Mouse (Mus musculus): ENCODE measurements around the gene Tvp23a.
A peak's percentile ranks its signal among the peaks of the same experiment; 100 is the strongest.

Tvp23a gene

DNA sequence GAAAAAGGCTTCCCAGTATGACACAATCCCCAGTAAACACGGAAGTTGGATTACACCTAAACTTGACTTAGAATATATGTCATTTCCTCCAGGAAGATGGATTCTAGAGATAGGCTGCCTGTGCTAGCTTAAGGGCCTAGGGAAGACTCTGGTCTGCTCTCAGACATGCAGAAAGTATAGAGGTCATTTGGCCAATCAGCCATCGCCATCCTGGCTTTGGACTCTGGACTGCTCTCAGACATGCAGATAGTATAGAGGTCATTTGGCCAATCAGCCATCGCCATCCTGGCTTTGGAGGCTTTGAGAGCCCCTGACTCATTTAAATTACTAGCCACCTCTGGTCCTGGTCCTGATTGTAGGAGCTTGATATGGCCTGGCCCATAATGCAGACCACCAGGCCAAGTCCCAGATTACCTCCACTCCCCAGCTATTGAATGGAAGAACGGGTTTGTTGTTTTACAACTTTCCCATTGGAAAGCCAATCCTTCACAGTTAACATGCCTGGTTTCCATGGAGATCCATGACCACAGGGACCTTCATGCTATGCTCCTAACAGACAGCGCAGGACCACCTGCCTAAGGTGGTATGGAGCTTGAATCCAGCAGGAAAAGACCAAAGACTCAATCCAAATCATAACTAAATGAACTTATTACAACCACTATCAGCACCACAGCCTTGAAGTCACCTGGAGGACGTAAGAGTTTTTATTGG is 6.9 kb upstream of the Tvp23a start:
- no peak for DNase-seq (ENCODE audit: low read depth, low spot score)

DNA sequence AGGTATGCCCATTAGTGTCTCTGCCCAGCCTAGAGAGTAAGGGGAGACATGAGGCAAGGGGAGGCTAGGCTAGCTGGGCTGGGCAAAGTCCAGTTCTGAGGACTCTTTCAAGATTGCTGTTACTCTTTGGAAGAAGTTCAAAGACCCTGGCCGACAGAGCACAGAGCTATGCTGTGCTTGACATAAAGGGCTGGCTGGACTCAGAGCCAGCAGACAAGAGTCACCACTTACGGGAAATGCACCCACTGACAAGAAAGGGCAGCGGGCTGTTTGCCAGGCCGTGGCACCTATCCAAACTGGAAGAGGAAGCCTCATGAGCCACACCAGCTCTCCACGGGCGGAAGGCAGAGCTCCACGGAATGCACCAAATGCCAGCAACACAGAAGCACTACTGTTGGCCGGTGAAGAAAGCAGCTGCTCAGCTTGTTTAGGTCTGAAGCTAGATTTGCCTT is 5.3 kb upstream of the Tvp23a start:
- DNase-seq (ENCODE audit: low read depth, low spot score), result peak; percentile 77

DNA sequence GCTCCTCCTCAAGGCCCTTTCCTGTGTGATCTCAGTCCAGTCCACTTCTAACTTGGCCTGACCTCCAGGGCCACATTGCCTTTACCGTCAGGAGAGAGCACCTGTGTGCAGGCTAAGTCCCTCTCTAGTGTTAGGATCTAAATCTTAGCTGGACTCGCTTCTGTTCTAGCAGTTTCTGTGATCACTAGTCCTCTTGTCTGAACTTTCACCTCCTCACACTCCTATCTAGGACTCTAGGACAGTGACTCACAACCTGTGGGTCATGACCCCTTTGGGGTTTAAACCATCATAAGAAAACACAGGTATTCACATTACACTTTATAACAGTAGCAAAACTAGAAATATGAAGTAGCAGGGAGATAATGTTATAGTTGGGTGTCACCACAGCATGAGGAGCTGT is 4.7 kb upstream of the Tvp23a start:
- DNase-seq (ENCODE audit: low read depth, low spot score), result no peak

DNA sequence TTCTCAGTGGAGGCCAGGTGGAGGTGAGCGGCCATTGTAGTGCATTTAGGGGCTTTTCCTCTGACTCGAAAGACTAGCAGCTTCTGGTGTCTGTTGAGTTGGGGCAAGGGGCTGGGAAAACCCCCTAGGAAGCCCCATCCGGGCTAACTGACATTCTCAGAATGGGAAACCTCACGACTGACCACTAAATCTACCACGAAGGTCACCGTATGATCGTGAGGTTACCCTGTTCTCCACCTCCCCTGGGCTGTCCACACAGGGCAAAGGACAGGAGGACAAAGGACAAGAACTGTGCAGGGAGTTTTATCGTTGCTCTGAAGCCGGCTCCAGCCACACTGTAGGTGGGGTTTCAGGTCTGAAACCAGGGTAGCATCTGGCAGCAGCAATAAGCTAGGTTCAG is 1.8 kb upstream of the Tvp23a start:
- no peak for DNase-seq (ENCODE audit: low read depth, low spot score)

DNA sequence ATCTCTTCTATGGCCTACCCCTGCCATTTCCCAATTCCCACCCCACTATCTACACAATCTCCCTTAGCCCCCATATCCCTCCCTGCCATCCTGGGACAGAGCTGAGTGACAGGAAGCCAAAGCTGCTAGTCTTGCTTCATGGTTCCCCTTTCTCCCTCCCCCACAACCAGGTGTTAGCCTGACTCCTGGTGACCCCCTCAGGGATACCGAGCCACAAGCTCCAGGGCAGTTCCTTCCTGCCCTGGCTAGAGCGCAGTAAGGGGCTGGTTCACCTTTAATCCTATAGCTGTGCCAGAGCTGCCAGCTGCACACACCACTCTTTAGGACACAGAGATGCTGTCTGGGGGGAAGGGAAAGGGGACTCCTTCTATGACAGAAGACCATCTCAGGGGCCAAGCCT is 619 bp upstream of the Tvp23a start:
- DNase-seq (ENCODE audit: low read depth, low spot score), result no peak

DNA sequence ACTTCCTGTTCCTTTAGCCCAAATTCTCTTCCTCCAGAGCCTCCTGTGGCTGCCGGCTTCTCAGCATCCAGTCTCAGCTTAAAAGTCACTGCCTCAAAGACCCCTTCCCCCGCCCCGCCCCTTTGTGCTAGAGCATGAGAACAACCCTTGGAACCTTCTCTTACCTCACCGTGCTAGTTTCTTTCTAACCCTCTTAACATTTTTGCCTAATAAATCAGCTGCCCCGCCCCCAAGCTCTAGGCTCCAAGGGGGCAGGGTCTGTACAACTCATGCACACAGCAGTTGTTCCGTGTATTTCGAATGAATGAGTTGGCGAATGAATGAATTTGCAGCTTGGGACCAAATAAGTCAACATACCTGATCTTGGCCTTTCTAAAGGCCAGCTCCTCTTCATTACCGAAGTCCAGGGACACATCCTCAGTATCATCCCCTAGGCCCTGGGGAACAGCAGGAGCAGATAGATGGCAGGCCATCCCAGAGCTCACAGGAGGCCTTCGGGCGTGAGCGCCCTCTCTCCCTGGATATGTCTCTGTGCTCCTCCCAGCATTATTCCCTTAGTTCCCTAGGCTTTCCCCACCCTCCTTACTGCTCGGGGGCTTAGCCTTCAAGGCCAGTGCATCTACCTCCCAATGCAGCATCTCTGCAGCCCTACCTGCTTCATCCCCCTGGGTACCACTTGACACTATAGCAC is 444 bp downstream of the Tvp23a start:
- peak; percentile 56 for DNase-seq (ENCODE audit: low read depth, low spot score)

DNA sequence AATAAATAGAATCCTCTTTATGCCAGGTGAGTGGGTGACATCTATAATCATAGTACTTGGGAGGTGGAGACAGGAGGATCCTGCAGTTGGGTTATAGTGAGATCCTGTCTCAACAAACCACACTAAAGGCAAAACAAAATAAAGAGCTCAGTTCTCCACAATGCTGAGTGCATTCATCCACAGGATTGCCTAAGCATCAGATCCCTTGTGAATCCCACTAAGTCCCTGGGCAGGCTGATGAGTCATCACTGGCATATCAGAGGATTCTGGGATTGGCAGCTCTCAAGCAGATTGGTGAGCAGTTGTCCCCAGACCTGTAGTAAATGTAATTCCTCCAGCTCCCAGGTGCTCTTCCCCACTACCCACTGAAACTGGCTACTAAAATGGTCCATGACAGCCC is 3.4 kb downstream of the Tvp23a start:
- DNase-seq (ENCODE audit: low read depth, low spot score), result peak; percentile 81

DNA sequence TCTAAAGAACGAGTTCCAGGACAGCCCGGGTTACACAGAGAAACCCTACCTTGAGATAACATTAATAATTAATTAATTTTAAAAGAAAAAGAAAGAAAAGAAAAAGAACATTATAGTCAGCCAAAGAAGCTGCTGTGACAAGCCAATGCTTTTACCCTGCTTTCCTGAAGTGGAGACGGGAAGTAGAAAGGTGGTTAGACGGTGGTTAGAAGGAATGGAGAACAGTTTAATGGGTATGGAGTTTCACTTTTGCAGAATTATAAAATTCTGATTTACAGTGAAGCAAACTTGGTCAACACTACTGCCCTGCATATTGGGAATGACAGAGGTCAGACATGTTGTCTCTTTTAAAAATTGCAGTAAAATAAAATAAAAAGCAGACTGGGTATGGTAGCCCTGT is 5.4 kb downstream of the Tvp23a start:
- DNase-seq (ENCODE audit: low read depth, low spot score), result no peak

DNA sequence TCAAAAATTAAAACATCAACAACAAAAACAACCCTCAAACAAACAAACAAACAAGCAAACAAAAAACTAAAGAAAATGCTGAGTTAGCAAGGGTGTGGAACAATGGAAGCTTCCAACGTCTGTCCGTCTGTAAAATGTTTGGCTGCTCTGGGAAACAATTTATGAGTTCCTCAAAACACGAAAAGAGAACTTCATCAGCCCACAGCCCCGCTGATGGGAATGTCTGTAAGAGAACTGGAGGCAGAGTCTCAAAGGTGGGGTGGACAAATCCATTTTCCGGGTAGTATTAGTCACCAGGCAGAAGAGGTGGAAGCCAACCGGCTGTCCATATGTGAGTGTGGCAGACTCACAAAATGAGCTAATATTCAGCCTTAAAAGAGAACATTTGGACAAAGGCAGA is 5.8 kb downstream of the Tvp23a start:
- no peak for DNase-seq (ENCODE audit: low read depth, low spot score)

DNA sequence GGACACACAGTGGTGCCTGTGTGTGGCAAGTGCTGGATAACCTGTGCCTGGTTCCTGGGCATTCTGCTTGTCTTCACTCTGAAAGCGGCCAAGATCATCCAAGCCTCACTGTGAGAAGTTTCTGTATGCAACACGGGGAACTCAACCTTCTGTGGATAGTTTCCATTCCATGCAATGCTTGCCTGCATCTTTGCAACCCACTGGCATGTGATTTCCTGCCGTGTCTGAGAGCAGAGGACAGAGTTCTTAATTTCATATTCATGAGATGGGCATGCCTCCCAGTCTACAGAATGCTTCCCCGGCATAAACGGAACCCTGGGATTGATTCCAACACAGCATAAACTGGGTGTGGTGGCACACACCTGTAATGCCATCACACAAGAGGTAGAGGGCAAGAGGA is 9.1 kb downstream of the Tvp23a start:
- no peak for DNase-seq (ENCODE audit: low read depth, low spot score)

DNA sequence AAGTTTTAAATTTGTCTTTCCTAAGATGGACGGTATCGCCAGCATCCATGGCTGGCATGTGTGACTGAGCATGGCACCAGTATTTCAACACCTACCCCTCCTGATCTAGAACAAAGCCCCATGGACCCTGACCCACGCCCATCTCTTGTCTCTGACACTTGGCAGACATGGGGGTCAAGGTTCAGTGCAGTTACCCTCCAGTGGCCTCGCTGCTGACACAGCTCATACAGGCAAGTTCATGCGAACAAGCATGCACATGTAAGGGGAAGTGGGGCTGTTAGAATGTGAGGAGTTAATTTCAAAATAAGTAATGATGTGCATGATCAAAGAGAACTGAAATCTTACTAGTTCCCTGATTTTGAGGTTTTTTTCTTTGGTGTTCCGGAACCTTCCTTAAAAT is 11.0 kb downstream of the Tvp23a start:
- no peak for DNase-seq (ENCODE audit: low read depth, low spot score)

DNA sequence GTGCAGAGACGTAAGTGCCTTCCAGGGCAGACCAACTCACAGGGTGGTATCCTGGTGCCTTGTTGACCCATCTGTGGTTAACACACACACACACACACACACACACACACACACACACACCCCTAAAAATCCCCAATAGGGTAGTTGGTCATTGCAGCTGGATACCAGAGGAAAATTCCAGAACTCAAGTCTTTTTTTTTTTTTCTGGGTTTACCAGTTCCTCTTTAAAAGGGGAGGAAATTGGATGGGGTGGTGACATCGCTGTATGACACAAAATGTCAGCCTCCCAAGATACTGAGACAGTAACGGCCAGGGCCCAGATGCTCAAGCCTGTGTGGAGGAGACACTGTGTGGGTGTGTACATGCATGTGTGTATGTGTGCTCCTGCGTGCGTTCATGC is 13.8 kb downstream of the Tvp23a start:
- no peak for DNase-seq (ENCODE audit: low read depth, low spot score)

DNA sequence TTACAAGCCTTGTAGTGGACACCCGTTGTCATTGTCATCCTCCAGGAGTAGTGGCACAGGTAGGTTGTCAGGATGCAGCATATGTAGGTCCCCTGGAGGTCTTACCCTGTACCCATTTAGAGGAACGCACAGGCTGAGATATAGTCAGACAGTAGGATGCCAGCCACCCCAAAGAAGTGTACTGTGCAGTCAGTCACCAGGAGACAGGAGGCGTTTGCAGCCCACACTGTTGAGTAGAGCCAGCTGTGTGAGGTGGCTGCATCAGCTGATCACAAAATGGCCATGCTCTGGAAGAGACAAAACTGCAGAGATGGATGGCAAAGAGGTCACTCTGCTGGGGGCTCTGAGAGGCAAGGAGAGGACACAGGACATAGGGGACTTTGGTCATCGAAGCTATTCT is 14.8 kb downstream of the Tvp23a start:
- DNase-seq (ENCODE audit: low read depth, low spot score), result no peak

DNA sequence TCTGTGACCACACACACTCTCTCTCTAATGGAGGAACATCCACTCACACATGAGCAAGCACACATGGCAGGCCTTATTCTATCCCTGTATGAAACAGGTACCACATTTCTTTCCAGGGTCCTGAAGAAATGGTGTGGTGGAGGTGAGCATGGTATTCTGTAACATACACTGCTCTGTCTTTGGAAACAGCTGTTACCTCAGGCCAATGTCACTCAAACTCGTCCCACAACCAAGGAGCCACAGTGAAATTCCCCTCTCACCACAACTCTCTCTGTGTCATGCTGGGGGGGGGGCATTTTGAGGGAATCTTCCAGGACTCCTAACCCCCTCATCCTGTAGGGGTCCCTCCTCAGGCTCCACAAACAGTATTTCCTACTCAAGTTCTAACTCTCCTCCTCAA is 15.3 kb downstream of the Tvp23a start:
- no peak for DNase-seq (ENCODE audit: low read depth, low spot score)

DNA sequence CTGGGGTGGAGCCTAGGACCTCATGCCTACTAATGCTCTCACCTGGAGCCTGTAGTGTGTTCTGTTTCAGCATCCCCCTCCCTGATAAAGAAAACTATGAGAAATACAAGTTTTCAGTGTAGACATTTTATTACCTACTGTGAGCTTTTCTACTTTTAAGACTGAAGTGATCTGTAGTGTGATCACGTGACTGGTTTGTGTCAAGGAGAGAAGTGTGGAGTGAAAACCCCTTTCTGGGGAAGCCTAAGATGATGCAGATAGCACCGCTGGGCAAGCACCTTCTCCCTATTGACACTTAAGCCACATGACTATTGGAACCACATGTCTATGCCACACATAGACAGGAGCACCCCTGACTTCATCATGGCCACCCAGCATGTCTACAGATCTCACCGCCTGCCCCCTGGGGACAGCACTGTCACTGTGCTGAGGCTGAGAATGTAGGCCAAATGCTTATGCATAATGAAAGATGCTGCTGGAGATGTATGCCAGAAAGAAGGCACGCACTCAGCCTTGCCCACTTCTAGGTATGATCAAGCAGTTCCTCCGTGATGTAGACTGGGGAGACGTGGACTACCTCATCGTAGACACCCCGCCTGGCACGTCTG is 26.6 kb downstream of the Tvp23a start:
- DNase-seq (ENCODE audit: low read depth, low spot score), result no peak

DNA sequence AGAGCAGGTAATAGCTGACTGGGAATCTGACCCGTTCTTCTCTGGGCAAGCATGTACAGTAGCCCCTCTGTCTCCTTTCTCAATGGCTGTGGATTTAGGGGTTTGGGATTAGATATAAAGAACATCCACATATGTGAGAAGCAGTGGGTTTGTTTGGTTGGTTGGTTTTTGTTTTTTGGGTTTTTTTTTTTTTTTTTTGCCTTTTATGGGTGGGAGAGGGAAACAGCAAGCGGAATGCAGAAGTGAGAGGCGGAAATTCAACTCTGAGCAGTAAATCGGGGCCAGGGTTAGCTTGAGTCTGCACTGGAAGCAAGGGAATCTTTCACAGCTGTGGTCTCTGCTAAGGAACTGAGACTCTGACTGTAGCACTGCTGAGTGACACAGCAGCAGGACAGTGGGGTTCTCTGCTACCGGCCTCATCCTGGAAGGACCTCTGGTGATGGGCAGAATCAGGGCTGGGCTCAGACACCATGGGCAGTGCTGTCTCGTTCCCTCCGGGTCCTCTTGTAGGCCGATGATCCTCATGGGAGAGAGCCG is 29.4 kb downstream of the Tvp23a start:
- no peak for DNase-seq (ENCODE audit: low read depth, low spot score)

DNA sequence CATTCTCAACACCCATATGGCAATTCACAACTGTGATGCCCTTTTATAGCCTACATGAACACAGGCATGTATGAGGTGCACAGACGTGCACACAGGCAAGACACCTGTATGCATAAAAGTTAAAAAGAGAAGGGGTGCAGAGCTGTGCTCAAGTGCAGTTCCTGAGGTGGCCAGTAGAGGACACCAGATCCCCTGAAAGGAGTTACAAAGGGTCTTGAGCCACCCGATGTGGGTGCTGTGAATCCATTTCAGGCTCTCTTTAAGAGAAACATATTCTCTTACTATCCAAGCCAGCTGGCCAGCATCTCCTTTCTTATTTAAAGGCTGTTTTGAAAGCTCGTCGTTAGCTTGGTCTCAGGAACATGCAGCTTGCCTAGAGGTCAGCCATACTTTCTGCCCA is 30.3 kb downstream of the Tvp23a start:
- peak; percentile 35 for DNase-seq (ENCODE audit: low read depth, low spot score)

DNA sequence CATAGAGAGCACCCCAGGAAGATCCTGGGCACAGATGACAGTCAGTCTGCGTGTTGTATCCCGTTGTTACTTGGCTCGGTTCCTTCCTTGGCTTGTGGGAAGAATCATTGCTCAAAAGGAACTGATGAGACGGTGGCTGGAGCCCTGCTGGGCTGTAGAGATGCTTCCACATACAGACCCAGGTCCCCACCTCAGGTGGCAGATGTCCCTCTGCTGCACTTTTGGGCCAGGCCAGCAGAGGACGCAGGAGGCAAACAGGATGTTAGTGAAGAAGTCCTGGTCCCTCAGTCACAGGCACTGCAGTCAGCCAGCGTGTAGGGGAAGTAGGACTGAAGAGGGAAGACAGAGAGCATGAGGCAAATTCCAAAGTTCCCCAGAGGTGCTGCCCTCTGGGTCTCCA is 31.2 kb downstream of the Tvp23a start:
- no peak for DNase-seq (ENCODE audit: low read depth, low spot score)

DNA sequence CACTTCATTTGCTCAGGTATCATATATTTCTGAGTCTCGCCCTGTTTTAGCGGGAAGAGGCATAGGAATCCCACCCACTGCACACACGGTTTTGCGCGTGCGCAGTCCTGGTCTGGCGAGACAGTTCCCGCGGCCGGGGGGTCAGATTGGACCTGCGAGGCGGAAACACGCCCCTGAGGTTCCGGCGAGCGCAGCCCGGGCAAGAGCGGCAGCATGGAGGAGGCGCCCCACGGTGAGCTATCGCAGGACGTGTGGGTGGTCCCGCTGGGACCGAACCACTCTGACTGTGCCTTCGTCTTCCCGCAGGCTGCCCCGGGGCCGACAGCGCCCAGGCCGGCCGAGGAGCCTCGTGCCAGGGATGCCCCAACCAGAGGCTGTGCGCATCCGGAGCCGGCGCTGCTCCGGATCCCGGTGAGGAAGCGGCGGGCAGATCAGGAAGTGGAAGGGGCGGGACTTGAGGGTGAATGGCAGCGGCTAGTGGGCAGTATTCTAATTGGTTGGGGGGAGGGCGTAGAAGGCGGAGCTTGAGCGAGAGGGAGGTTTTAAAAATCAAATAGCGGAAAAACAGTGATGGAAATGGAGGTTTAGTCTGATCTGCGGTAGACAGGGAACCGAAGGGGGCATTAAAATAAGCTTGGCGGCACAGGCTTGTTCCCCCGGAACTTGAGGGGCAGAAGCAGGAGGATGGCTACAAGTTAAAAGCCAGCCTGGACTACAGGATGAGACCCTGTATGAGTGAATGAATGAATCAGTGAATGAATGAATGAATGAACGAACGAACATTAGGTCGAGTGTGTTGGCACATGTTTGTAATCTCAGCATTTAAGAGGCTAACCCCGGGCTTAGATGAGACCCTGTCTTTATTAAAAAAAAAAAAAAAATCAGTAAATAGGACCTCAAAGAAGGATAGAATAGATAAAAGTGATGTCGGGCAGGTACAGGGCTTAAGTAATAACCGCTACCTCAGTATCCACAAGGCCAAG is 35.1 kb downstream of the Tvp23a start, which contains the start of gene Nubp1:
Gene Nubp1, plus strand, starts transcription at position 185 of the 983 bp plus-strand sequence.
- peak; percentile 98 for DNase-seq (ENCODE audit: low read depth, low spot score)

DNA sequence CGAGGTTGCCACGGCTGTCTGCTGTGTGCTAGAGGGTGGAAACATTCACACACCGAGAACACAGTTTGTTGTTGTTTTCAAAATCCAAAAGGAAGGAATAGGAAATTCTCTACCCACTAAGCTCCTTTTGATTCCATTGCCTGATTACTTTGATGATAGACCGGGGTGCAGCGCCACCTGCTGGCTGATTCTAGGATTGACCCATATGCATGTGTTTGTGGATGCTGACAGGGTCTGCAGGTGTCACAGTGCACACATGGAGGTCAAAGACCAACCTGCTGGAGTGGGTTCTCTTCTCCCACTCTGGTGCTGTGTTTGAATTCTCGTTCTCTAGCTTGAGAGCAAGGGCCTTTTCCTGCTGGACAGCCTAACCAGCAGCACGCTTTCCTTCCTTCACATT is 48.0 kb downstream of the Tvp23a start:
- DNase-seq (ENCODE audit: low read depth, low spot score), result peak; percentile 90

DNA sequence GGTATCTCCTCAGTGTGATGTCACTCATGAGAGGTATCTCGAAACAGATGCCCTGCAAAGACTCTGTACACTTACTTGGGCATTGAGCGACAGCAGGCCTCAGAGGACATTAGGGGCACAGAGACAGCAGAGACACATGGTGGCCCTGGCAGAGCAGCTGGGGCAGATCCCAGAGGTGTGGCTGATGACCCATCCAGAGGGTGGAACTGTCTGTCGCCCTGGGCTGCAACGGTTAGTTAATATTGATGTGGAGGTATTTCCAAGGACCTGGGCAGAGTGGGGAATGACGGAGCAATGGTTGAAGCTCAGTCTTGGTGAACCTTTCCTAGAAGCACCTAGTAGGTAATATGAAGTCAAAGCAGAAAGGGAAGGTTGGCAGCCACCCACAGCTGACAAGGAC is 48.4 kb downstream of the Tvp23a start:
- no peak for DNase-seq (ENCODE audit: low read depth, low spot score)

All from 3T3-L1 (cell line).